Mouse (Mus musculus) layer of hippocampus, postnatal 14 days (tissue): Measurements from ENCODE around the gene Hspa1a. TPM values are rescaled to one million over a fixed set of nuclear protein-coding genes. Genes with fewer than 3 reads are reported as not detected.

ENCODE experiments used
- total RNA-seq, 2 experiments: library from RNA; stranded (reverse); gene quantifications; 2 replicates each; pipeline ENCODE4 v1.2.3; 2021

Gene Hspa1a
- total RNA-seq, 2 experiments from 2014 or later, result 12.4 to 13.1 TPM

Other genes starting within 250 kb of the Hspa1a start
- 10 to 100 TPM; 11.6 to 14.0 TPM for gene C4b, start 228.3 kb downstream of the Hspa1a start, total RNA-seq
- not detected for gene Cyp21a1, start 167.6 kb downstream of the Hspa1a start, total RNA-seq
- gene Stk19, start 135.2 kb downstream of the Hspa1a start, total RNA-seq, result 10 to 100 TPM; 59.6 to 62.9 TPM
- 10 to 100 TPM; 35.9 to 39.3 TPM for gene Dxo, start 135.1 kb downstream of the Hspa1a start, total RNA-seq
- gene Skiv2l, start 121.9 kb downstream of the Hspa1a start, total RNA-seq, result 10 to 100 TPM; 70.8 to 76.4 TPM
- gene Nelfe, start 121.8 kb downstream of the Hspa1a start, total RNA-seq, result 10 to 100 TPM; 29.6 to 30.9 TPM
- under 1 TPM in 1 of 2 experiments, not detected in 1; 0.23 TPM for gene Cfb, start 109.6 kb downstream of the Hspa1a start, total RNA-seq
- gene Zbtb12, start 92.7 kb downstream of the Hspa1a start, total RNA-seq, result 1 to 10 TPM; 6.4 to 8.1 TPM
- gene Gm20547, start 90.1 kb downstream of the Hspa1a start, total RNA-seq, result not detected
- 1 to 10 TPM; 2.0 to 3.7 TPM for gene C2, start 73.9 kb downstream of the Hspa1a start, total RNA-seq
- gene Ehmt2, start 73.7 kb downstream of the Hspa1a start, total RNA-seq, result 100 to 1,000 TPM; 168 to 173 TPM
- under 1 TPM; 0.18 to 0.38 TPM for gene Slc44a4, start 57.7 kb downstream of the Hspa1a start, total RNA-seq
- gene Neu1, start 40.9 kb downstream of the Hspa1a start, total RNA-seq, result 10 to 100 TPM; 31.9 to 32.9 TPM
- 10 to 100 TPM; 12.5 TPM for gene Hspa1b, start 12.9 kb downstream of the Hspa1a start, total RNA-seq
- gene Gm20481, start 2.2 kb downstream of the Hspa1a start, total RNA-seq, result not detected
- gene Hspa1l, start 547 bp upstream of the Hspa1a start, total RNA-seq, result under 1 TPM; 0.38 to 0.44 TPM
- 10 to 100 TPM; 19.4 to 25.0 TPM for gene Lsm2, start 9.7 kb upstream of the Hspa1a start, total RNA-seq
- 10 to 100 TPM; 52.9 to 55.9 TPM for gene Vars, start 28.8 kb upstream of the Hspa1a start, total RNA-seq
- gene Vwa7, start 44.4 kb upstream of the Hspa1a start, total RNA-seq, result under 1 TPM; 0.14 to 0.21 TPM
- gene Sapcd1, start 55.9 kb upstream of the Hspa1a start, total RNA-seq, result 1 to 10 TPM; 1.8 to 2.6 TPM
- 1 to 10 TPM in 1 of 2 experiments, under 1 TPM in 1; 0.79 to 1.9 TPM for gene Msh5, start 74.6 kb upstream of the Hspa1a start, total RNA-seq
- gene Clic1, start 77.8 kb upstream of the Hspa1a start, total RNA-seq, result 10 to 100 TPM; 11.7 to 14.8 TPM
- 10 to 100 TPM; 26.4 to 33.1 TPM for gene Ddah2, start 86.9 kb upstream of the Hspa1a start, total RNA-seq
- not detected for gene Ly6g6c, start 93.2 kb upstream of the Hspa1a start, total RNA-seq
- gene Mpig6b, start 94.0 kb upstream of the Hspa1a start, total RNA-seq, result not detected
- gene Ly6g6e, start 104.7 kb upstream of the Hspa1a start, total RNA-seq, result 1 to 10 TPM; 1.6 to 1.8 TPM
- 1 to 10 TPM; 1.2 to 2.6 TPM for gene Ly6g6d, start 105.9 kb upstream of the Hspa1a start, total RNA-seq
- not detected for gene Ly6g6f, start 113.5 kb upstream of the Hspa1a start, total RNA-seq
- 10 to 100 TPM; 88.8 to 93.0 TPM for gene Abhd16a, start 117.1 kb upstream of the Hspa1a start, total RNA-seq
- gene Ly6g5c, start 136.1 kb upstream of the Hspa1a start, total RNA-seq, result not detected
- under 1 TPM; 0.67 to 0.74 TPM for gene Ly6g5b, start 143.3 kb upstream of the Hspa1a start, total RNA-seq
- gene Gpank1, start 149.3 kb upstream of the Hspa1a start, total RNA-seq, result 10 to 100 TPM; 10.2 to 13.2 TPM
- gene Csnk2b, start 149.9 kb upstream of the Hspa1a start, total RNA-seq, result 100 to 1,000 TPM; 174 to 179 TPM
- 10 to 100 TPM; 20.8 to 26.1 TPM for gene D17H6S53E, start 154.2 kb upstream of the Hspa1a start, total RNA-seq
- gene Apom, start 159.9 kb upstream of the Hspa1a start, total RNA-seq, result not detected
- 100 to 1,000 TPM; 289 TPM for gene Bag6, start 163.0 kb upstream of the Hspa1a start, total RNA-seq
- 100 to 1,000 TPM; 305 to 314 TPM for gene Prrc2a, start 192.7 kb upstream of the Hspa1a start, total RNA-seq
- gene Aif1, start 203.9 kb upstream of the Hspa1a start, total RNA-seq, result 10 to 100 TPM in 1 of 2 experiments, 1 to 10 TPM in 1; 9.9 to 10.4 TPM
- 10 to 100 TPM in 1 of 2 experiments, 1 to 10 TPM in 1; 8.2 to 12.1 TPM for gene Lst1, start 216.3 kb upstream of the Hspa1a start, total RNA-seq
- gene Ltb, start 222.3 kb upstream of the Hspa1a start, total RNA-seq, result 1 to 10 TPM in 1 of 2 experiments, under 1 TPM in 1; 0.55 to 1.0 TPM
- gene Tnf, start 229.9 kb upstream of the Hspa1a start, total RNA-seq, result under 1 TPM in 1 of 2 experiments, not detected in 1; 0.31 TPM
- gene Lta, start 233.2 kb upstream of the Hspa1a start, total RNA-seq, result 1 to 10 TPM in 1 of 2 experiments, under 1 TPM in 1; 0.62 to 1.1 TPM
- gene Gm16181, start 248.7 kb upstream of the Hspa1a start, total RNA-seq, result not detected